Mouse (Mus musculus) myocyte (in vitro differentiated cells): Measurements from ENCODE around the gene Parvb. TPM values are rescaled to one million over a fixed set of nuclear protein-coding genes. Genes with fewer than 3 reads are reported as not detected.

Source experiments
- H3K27me3 ChIP-seq: one replicate; pipeline ENCODE4 v1.6.1; 2011; ENCODE audit not compliant: control insufficient read depth, insufficient read depth, insufficient read length
- H3K36me3 ChIP-seq: one replicate; pipeline ENCODE4 v1.6.1; 2011; ENCODE audit not compliant: control insufficient read depth, insufficient read depth
- H3K4me2 ChIP-seq: one replicate; pipeline ENCODE4 v1.6.1; 2011; ENCODE audit warnings: low read depth, control low read depth
- H3K4me3 ChIP-seq: one replicate; pipeline ENCODE4 v1.5.1; 2011; ENCODE audit warnings: mild to moderate bottlenecking, control low read depth, moderate library complexity
- H3K79me2 ChIP-seq: one replicate; pipeline ENCODE4 v1.6.1; 2011; ENCODE audit not compliant: control insufficient read depth, insufficient read depth
- H3ac ChIP-seq: one replicate; pipeline ENCODE4 v1.6.1; 2011; ENCODE audit not compliant: control insufficient read depth, insufficient read length
- CEBPB ChIP-seq: IDR thresholded peaks from 2 replicates; pipeline ENCODE4 v1.6.1; 2011; ENCODE audit warnings: mild to moderate bottlenecking, moderate library complexity; ENCODE audit not compliant: poor library complexity, insufficient read depth, severe bottlenecking
- E2F4 ChIP-seq: IDR thresholded peaks from one replicate; pipeline ENCODE4 v1.6.1; 2011; ENCODE audit warnings: mild to moderate bottlenecking, control low read depth, moderate library complexity; ENCODE audit not compliant: insufficient read depth
- MAX ChIP-seq: IDR thresholded peaks from one replicate; pipeline ENCODE4 v1.6.1; 2011; ENCODE audit warnings: low read depth, mild to moderate bottlenecking, control low read depth
- MYOD1 ChIP-seq, 3 experiments: IDR thresholded peaks; one replicate each; pipeline ENCODE4 v1.6.1; 2011; ENCODE audit warnings: control low read depth in 2 of 3, low read depth in 2 of 3, mild to moderate bottlenecking in 2 of 3, moderate library complexity in 1 of 3; ENCODE audit not compliant: insufficient read length in 2 of 3, control insufficient read depth in 1 of 3
- MYOG ChIP-seq, 3 experiments: IDR thresholded peaks; one replicate each; pipeline ENCODE4 v1.6.1; 2011; ENCODE audit warnings: control low read depth in 2 of 3, low read depth in 2 of 3, mild to moderate bottlenecking in 2 of 3; ENCODE audit not compliant: insufficient read length in 2 of 3, control insufficient read depth in 1 of 3, insufficient read depth in 1 of 3
- POLR2A ChIP-seq: IDR thresholded peaks from one replicate; pipeline ENCODE4 v1.6.1; 2011; ENCODE audit warnings: low read depth, mild to moderate bottlenecking, control low read depth, moderate library complexity; ENCODE audit not compliant: insufficient read length
- POLR2AphosphoS2 ChIP-seq: IDR thresholded peaks from one replicate; pipeline ENCODE4 v1.6.1; 2011; ENCODE audit warnings: low read depth, control low read depth; ENCODE audit not compliant: insufficient read length
- REST ChIP-seq: IDR thresholded peaks from one replicate; pipeline ENCODE4 v1.6.1; 2011; ENCODE audit warnings: mild to moderate bottlenecking, control low read depth, moderate library complexity; ENCODE audit not compliant: insufficient read depth, insufficient read length
- SRF ChIP-seq: IDR thresholded peaks from one replicate; pipeline ENCODE4 v1.6.1; 2011; ENCODE audit warnings: low read depth; ENCODE audit not compliant: control insufficient read depth, insufficient read length
- TCF12 ChIP-seq: IDR thresholded peaks from one replicate; pipeline ENCODE4 v1.6.1; 2011; ENCODE audit warnings: mild to moderate bottlenecking, control low read depth; ENCODE audit not compliant: poor library complexity, insufficient read depth, severe bottlenecking
- TCF3 ChIP-seq: IDR thresholded peaks from one replicate; pipeline ENCODE4 v1.6.1; 2011; ENCODE audit warnings: low read depth, control low read depth; ENCODE audit not compliant: insufficient read length
- USF1 ChIP-seq: IDR thresholded peaks from one replicate; pipeline ENCODE4 v1.6.1; 2011; ENCODE audit warnings: low read depth, mild to moderate bottlenecking, control low read depth, moderate library complexity
- polyA plus RNA-seq: library from polyadenylated mRNA; unstranded; fragments of >200 nt; fragmentation: generic; extraction: Trizol; gene quantifications from one replicate; pipeline ENCODE4 v1.2.1, GENCODE M21; 2012; ENCODE audit warnings: missing spikeins

The Parvb gene
- polyA plus RNA-seq, 1 experiment = 86.2 TPM

DNA sequence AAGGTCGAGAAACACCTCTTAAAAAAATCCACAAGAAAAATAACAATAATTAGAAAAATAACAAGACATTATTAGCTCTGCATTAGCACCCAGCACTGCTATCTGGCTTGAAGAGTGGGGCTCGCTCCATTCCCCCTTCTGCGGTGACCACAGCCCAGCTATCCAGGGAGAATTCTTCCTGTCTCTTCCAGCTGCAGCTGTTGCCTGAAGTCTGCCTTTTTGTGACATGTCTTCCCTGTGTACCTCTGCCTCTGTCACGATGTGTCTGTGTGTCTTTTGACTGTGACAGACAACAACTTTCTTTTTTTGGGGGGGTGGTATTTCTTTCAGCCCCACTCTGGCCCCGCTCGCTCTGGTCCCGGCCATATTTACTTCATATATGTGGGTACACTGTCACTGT, 20.8 kb downstream of the Parvb start:
- H3K27me3 ChIP-seq = no peaks in the 10 kb centered on the region
- H3K79me2 ChIP-seq = peaks cover 90% of the 10 kb centered on the region
- H3K36me3 ChIP-seq = no peaks in the 10 kb centered on the region
- TF ChIP-seq TCF12 (peak; percentile 64), MAX (no peak), TCF3 (peak; percentile 30), REST (no peak), E2F4 (no peak), USF1 (no peak), MYOD1 (IDR thresholded peaks at IDR 0.05; ENCODE audit: control insufficient read depth in 1 of 3, insufficient read length in 2 of 3, low read depth in 2 of 3) (peak; percentile 66 to 98 (median 94)), POLR2A (no peak), MYOG (IDR thresholded peaks at IDR 0.05; ENCODE audit: control insufficient read depth in 1 of 3, insufficient read depth in 1 of 3, insufficient read length in 2 of 3, low read depth in 2 of 3) (peak; percentile 27 to 84 (median 44)), CEBPB (no peak), SRF (no peak), POLR2AphosphoS2 (no peak)
- no peak overlapping the region for H3ac ChIP-seq
- no peak overlapping the region for H3K4me3 ChIP-seq
- H3K4me2 ChIP-seq = peak overlapping the region; percentile 19

DNA sequence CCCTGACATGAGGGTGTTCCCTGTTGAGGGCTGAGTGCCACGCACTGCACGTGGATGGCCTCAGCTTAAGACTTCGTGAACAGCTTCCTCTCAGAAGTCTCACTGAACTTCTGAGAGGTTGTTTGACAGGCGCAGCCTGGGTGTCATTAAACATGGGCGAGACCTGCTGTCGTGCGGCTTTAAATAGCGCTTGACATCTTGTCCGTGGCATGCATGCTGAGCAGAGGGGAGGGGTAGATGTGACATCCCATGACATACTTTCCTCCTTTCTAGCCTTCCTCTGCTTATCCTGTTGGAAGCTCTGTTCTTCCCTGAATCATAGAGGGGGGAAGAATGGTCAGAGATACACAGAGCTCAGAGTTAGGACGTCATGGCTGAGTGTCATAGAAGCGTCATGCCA, 21.9 kb downstream of the Parvb start:
- H3ac ChIP-seq = no peak overlapping the region
- H3K36me3 ChIP-seq = no peaks in the 10 kb centered on the region
- H3K27me3 ChIP-seq = no peaks in the 10 kb centered on the region
- TF ChIP-seq MYOD1 (IDR thresholded peaks at IDR 0.05; ENCODE audit: control insufficient read depth in 1 of 3, insufficient read length in 2 of 3, low read depth in 2 of 3) = peak; percentile 58 to 96 (median 85)
- TF ChIP-seq SRF = no peak
- peak; percentile 35 for TF ChIP-seq POLR2AphosphoS2
- peak; percentile 32 to 93 (median 64) for TF ChIP-seq MYOG (IDR thresholded peaks at IDR 0.05; ENCODE audit: control insufficient read depth in 1 of 3, insufficient read depth in 1 of 3, insufficient read length in 2 of 3, low read depth in 2 of 3)
- TF ChIP-seq POLR2A = peak; percentile 18
- no peak for TF ChIP-seq TCF3
- peak; percentile 30 for TF ChIP-seq TCF12
- H3K4me2 ChIP-seq = peak overlapping the region; percentile 19
- H3K79me2 ChIP-seq = peaks cover 86% of the 10 kb centered on the region
- H3K4me3 ChIP-seq = no peak overlapping the region

DNA sequence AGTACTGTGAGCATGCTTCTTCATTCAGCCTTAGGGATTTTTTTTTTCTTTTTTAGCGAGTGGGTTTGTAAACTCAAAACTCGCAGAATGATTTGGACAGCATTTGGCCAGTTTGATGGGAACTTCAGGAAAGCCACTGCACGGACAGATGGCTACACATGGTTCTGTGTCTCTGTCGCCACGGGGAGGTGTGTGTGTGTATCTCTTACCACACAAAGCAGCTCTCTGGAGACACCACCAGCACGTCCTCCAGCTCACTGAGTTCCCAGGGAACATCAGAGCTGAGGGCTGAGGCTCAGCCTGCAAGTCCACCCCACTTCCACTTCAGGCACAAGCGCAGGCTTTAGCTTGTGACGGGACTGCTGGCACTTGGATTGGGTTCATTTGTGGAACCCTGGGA, 22.5 kb downstream of the Parvb start:
- no peaks in the 10 kb centered on the region for H3K27me3 ChIP-seq
- no peaks in the 10 kb centered on the region for H3K36me3 ChIP-seq
- no peak overlapping the region for H3ac ChIP-seq
- peaks cover 86% of the 10 kb centered on the region for H3K79me2 ChIP-seq
- TF ChIP-seq E2F4 = no peak
- TF ChIP-seq POLR2AphosphoS2 = no peak
- no peak for TF ChIP-seq MYOG (IDR thresholded peaks at IDR 0.05; ENCODE audit: control insufficient read depth in 1 of 3, insufficient read depth in 1 of 3, insufficient read length in 2 of 3, low read depth in 2 of 3)
- TF ChIP-seq USF1 = no peak
- no peak for TF ChIP-seq TCF3
- TF ChIP-seq REST = no peak
- TF ChIP-seq TCF12 = no peak
- TF ChIP-seq MYOD1 (IDR thresholded peaks at IDR 0.05; ENCODE audit: control insufficient read depth in 1 of 3, insufficient read length in 2 of 3, low read depth in 2 of 3) = no peak
- no peak for TF ChIP-seq POLR2A
- TF ChIP-seq SRF = no peak
- TF ChIP-seq CEBPB = no peak
- no peak for TF ChIP-seq MAX
- H3K4me2 ChIP-seq = peak overlapping the region; percentile 19
- no peak overlapping the region for H3K4me3 ChIP-seq

DNA sequence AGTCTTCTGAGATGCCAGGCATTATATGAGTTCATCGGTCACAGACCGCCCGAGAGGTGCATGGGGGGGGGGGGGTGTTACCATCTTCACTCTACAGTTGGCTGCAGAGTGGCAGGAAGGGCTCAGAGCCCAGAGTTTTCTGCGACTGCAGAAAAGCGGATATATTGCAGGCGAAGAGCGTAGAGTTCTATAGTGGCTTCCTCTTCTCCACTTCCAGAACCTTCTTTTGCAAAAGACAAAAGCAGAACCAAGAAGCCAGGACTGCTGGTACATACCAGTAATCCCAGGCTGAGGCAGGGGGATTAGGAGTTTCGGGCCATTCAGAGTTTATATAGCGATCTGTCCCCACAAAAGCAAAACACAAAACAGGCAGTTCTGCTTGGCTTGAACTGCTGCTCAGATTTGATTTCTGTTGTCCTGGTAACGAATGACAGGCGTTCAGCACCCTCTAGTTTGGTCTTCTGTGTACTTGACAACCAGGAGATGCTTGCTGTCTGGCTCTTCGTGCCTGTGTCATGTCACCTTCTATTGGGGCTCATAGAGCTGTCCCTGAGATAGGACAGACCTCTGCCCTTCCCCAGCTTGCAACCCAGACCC, 24.5 kb downstream of the Parvb start:
- H3K27me3 ChIP-seq = no peaks in the 10 kb centered on the region
- H3ac ChIP-seq = no peak overlapping the region
- no peak overlapping the region for H3K4me2 ChIP-seq
- H3K79me2 ChIP-seq = peaks cover 76% of the 10 kb centered on the region
- no peak overlapping the region for H3K4me3 ChIP-seq
- no peaks in the 10 kb centered on the region for H3K36me3 ChIP-seq
- TF ChIP-seq MAX = no peak
- no peak for TF ChIP-seq REST

DNA sequence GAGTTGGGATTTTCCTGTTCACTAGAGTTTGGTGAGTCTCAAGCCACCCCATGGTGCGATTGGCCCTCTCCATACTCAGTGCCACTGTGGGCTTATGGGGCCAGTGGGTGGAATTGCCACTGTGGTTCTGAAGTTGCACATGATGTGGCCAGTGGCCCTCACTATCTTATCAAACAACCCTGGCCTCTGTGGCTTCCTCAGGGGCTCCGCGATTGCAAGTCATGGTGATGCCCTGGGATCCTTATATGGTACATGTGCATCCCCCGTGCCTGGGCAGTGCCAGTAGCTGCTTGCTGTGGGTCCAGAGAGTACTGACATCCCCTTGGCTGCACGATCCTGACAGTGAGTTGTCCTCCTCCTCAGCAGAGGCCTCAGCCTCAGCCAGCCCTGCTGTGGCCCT, 25.0 kb downstream of the Parvb start:
- H3K27me3 ChIP-seq = no peaks in the 10 kb centered on the region
- no peak overlapping the region for H3ac ChIP-seq
- H3K4me3 ChIP-seq = no peak overlapping the region
- H3K36me3 ChIP-seq = no peaks in the 10 kb centered on the region
- H3K4me2 ChIP-seq = no peak overlapping the region
- TF ChIP-seq POLR2A = peak; percentile 4
- no peak for TF ChIP-seq TCF12
- H3K79me2 ChIP-seq = peaks cover 77% of the 10 kb centered on the region
